Mouse (Mus musculus) brain, embryonic 14.5 days (tissue): ENCODE results near the gene Mitf. TPM values are rescaled to one million over a fixed set of nuclear protein-coding genes. Genes with fewer than 3 reads are reported as not detected.

Source experiments
- DNase-seq: peaks from one replicate; pipeline ENCODE4 v3.0.0-alpha.2; 2011; ENCODE audit warnings: low read depth
- CTCF ChIP-seq: fragments of 200-500 bp; IDR thresholded peaks from 2 replicates; pipeline ENCODE4 v1.5.1; 2012; ENCODE audit warnings: inconsistent platforms, mild to moderate bottlenecking, moderate library complexity, borderline replicate concordance; ENCODE audit not compliant: insufficient read depth, insufficient read length; ENCODE audit errors: extremely low read depth
- POLR2A ChIP-seq: fragments of 200-500 bp; IDR thresholded peaks from 2 replicates; pipeline ENCODE4 v1.6.1; 2012; ENCODE audit warnings: mild to moderate bottlenecking, inconsistent platforms, borderline replicate concordance; ENCODE audit not compliant: poor library complexity, insufficient read depth, insufficient read length, severe bottlenecking; ENCODE audit errors: extremely low read depth
- polyA plus RNA-seq: library from polyadenylated mRNA; depleted of rRNA; stranded (reverse); fragments of >200 nt; gene quantifications from 2 replicates; pipeline ENCODE4 v1.2.3, GENCODE M21; 2012

Gene Mitf
- polyA plus RNA-seq, 1 experiment: 2.5 TPM

GRCm38 (mm10) chr6:97828822-97829719 is 22.2 kb downstream of the Mitf start:
- DNase-seq: no peak
- TF ChIP-seq POLR2A: no peak
- no peak for TF ChIP-seq CTCF

GRCm38 (mm10) chr6:97832501-97832900 is 25.6 kb downstream of the Mitf start:
- DNase-seq: no peak
- TF ChIP-seq POLR2A (no peak), CTCF (no peak)

- no peak for TF ChIP-seq CTCF
- no peak for TF ChIP-seq POLR2A
- peak; percentile 72 for DNase-seq
Measured at GRCm38 (mm10) chr6:97836176-97836575, 29.3 kb downstream of the Mitf start.

- TF ChIP-seq CTCF (no peak), POLR2A (no peak)
- DNase-seq: peak; percentile 37
Measured at GRCm38 (mm10) chr6:97837711-97838110, 30.9 kb downstream of the Mitf start.

GRCm38 (mm10) chr6:97839568-97839967 is 32.7 kb downstream of the Mitf start:
- TF ChIP-seq POLR2A (no peak), CTCF (no peak)
- DNase-seq: no peak

- DNase-seq: no peak
- no peak for TF ChIP-seq CTCF
- no peak for TF ChIP-seq POLR2A
Measured at GRCm38 (mm10) chr6:97844112-97844511, 37.3 kb downstream of the Mitf start.

- peak; percentile 44 for DNase-seq
- TF ChIP-seq POLR2A (no peak), CTCF (no peak)
Measured at GRCm38 (mm10) chr6:97848191-97848857, 41.5 kb downstream of the Mitf start.

GRCm38 (mm10) chr6:97854236-97854635 is 47.4 kb downstream of the Mitf start:
- TF ChIP-seq POLR2A (no peak), CTCF (no peak)
- no peak for DNase-seq

- DNase-seq: no peak
- TF ChIP-seq POLR2A: no peak
- no peak for TF ChIP-seq CTCF
Measured at GRCm38 (mm10) chr6:97855420-97856170, 48.7 kb downstream of the Mitf start.

GRCm38 (mm10) chr6:97856502-97856901 is 49.6 kb downstream of the Mitf start:
- no peak for TF ChIP-seq POLR2A
- TF ChIP-seq CTCF: no peak
- DNase-seq: no peak

- TF ChIP-seq CTCF (no peak), POLR2A (no peak)
- DNase-seq: no peak
Measured at GRCm38 (mm10) chr6:97857690-97858089, 50.8 kb downstream of the Mitf start.
